Mouse (Mus musculus) cerebellum, adult 2 months (tissue): ENCODE results near the gene Plekha8. TPM values are rescaled to one million over a fixed set of nuclear protein-coding genes. Genes with fewer than 3 reads are reported as not detected.

Experiments used
- DNase-seq, 2 experiments: peaks; one replicate each; pipeline ENCODE4 v3.0.0; 2021
- H3K27ac ChIP-seq: fragments of 200-500 bp; 2 replicates; pipeline ENCODE4 v1.5.1; 2012; ENCODE audit warnings: low read length, control low read depth, inconsistent platforms; ENCODE audit not compliant: insufficient read depth
- H3K27me3 ChIP-seq: fragments of 200-500 bp; 2 replicates; pipeline ENCODE4 v1.6.1; 2012; ENCODE audit warnings: inconsistent platforms, mild to moderate bottlenecking, low read length, moderate library complexity; ENCODE audit not compliant: control insufficient read depth, insufficient read depth
- H3K4me1 ChIP-seq: fragments of 200-500 bp; 2 replicates; pipeline ENCODE4 v1.6.1; 2011; ENCODE audit warnings: low read length; ENCODE audit not compliant: control insufficient read depth, insufficient read depth
- H3K4me3 ChIP-seq: fragments of 200-500 bp; replicated peaks from 2 replicates; pipeline ENCODE3; 2011; ENCODE audit warnings: mild to moderate bottlenecking, low read depth, low read length, control low read depth; ENCODE audit not compliant: insufficient read depth
- CTCF ChIP-seq: fragments of 200-500 bp; IDR thresholded peaks from 2 replicates; pipeline ENCODE4 v1.5.1; 2011; ENCODE audit warnings: low read depth, mild to moderate bottlenecking, control low read depth, low read length, moderate library complexity, borderline replicate concordance; ENCODE audit not compliant: insufficient read depth
- POLR2A ChIP-seq: fragments of 200-500 bp; IDR thresholded peaks from 2 replicates; pipeline ENCODE4 v1.6.1; 2011; ENCODE audit warnings: low read length, control low read depth, borderline replicate concordance; ENCODE audit not compliant: insufficient read depth
- WGBS: fragments of 180-500 bp; shearing (Covaris S2); methylation state at CpG from one replicate; pipeline ENCODE4 v1.1.7; 2018; 5-methylcytosine and 5-hydroxymethylcytosine counted together
- polyA plus RNA-seq: library from polyadenylated mRNA; depleted of rRNA; stranded (reverse); fragments of >200 nt; gene quantifications from 2 replicates; pipeline ENCODE4 v1.2.3, GENCODE M21; 2012

Plekha8 gene
- polyA plus RNA-seq, 1 experiment = 12.1 TPM

GRCm38 (mm10) chr6:54565012-54565411 lies 29.9 kb upstream of the Plekha8 start:
- TF ChIP-seq POLR2A (no peak), CTCF (no peak)
- peak overlapping the region; percentile 96 for H3K27ac ChIP-seq
- peak; percentile 63 to 68 for DNase-seq
- WGBS = 5% methylated on average over 3 of the region's 3 CpGs
- H3K27me3 ChIP-seq = no peaks in the 10 kb centered on the region
- H3K4me3 ChIP-seq = peak overlapping the region; percentile 96
- peaks cover 4% of the 10 kb centered on the region for H3K4me1 ChIP-seq

- Histone ChIP-seq H3K4me3 (peak within 1 kb of the TSS; percentile 96), H3K27ac (peak within 1 kb of the TSS; percentile 96), H3K27me3 (no peaks in the 10 kb centered on the region), H3K4me1 (peaks cover 3% of the 10 kb centered on the region)
- TF ChIP-seq POLR2A = no peak
- TF ChIP-seq CTCF = no peak
- DNase-seq = peak; percentile 81 to 84
- under 1% methylated on average over 60 of the region's 60 CpGs for WGBS
These were observed 29.0 kb upstream of the Plekha8 start, which contains the start of gene Scrn1 for GRCm38 (mm10) chr6:54565665-54566545. Scrn1 (minus strand) TSS chr6:54566489.

GRCm38 (mm10) chr6:54566546-54566919 lies 28.4 kb upstream of the Plekha8 start:
- H3K4me3 ChIP-seq = peak overlapping the region; percentile 96
- H3K27ac ChIP-seq = peak overlapping the region; percentile 96
- DNase-seq = no peak
- WGBS = under 1% methylated on average over 6 of the region's 6 CpGs
- peaks cover 3% of the 10 kb centered on the region for H3K4me1 ChIP-seq
- no peaks in the 10 kb centered on the region for H3K27me3 ChIP-seq
- TF ChIP-seq CTCF = no peak
- TF ChIP-seq POLR2A = no peak

GRCm38 (mm10) chr6:54569776-54570175 lies 25.1 kb upstream of the Plekha8 start:
- H3K4me1 ChIP-seq = no peaks in the 10 kb centered on the region
- H3K27ac ChIP-seq = no peak overlapping the region
- no peaks in the 10 kb centered on the region for H3K27me3 ChIP-seq
- TF ChIP-seq CTCF (no peak), POLR2A (no peak)
- no peak overlapping the region for H3K4me3 ChIP-seq
- WGBS = 71% methylated on average over 7 of the region's 7 CpGs
- no peak for DNase-seq

- Histone ChIP-seq H3K4me1 (no peaks in the 10 kb centered on the region), H3K27me3 (no peaks in the 10 kb centered on the region), H3K27ac (no peak overlapping the region), H3K4me3 (no peak overlapping the region)
- DNase-seq = no peak
- WGBS = 50% methylated on average over 6 of the region's 6 CpGs
- no peak for TF ChIP-seq CTCF
- no peak for TF ChIP-seq POLR2A
These were observed 21.5 kb upstream of the Plekha8 start for GRCm38 (mm10) chr6:54573218-54573955.

GRCm38 (mm10) chr6:54586175-54586574 lies 8.7 kb upstream of the Plekha8 start:
- peak; percentile 40 to 58 for DNase-seq
- TF ChIP-seq POLR2A (no peak), CTCF (peak; percentile 66)
- 10% methylated on average over 2 of the region's 2 CpGs for WGBS

GRCm38 (mm10) chr6:54586911-54587310 lies 8.0 kb upstream of the Plekha8 start:
- 57% methylated on average over 8 of the region's 8 CpGs for WGBS

More at GRCm38 (mm10) chr6:54586175-54586574, 8.7 kb upstream of the Plekha8 start:
- Histone ChIP-seq H3K27me3 (no peaks in the 10 kb centered on the region), H3K27ac (no peak overlapping the region), H3K4me3 (no peak overlapping the region), H3K4me1 (peaks cover 4% of the 10 kb centered on the region; the same call in 1 of the 2 replicates)

GRCm38 (mm10) chr6:54587683-54588082 lies 7.2 kb upstream of the Plekha8 start:
- H3K27me3 ChIP-seq = no peaks in the 10 kb centered on the region
- no peak overlapping the region for H3K27ac ChIP-seq
- H3K4me3 ChIP-seq = no peak overlapping the region
- peaks cover 6% of the 10 kb centered on the region; the same call in 1 of the 2 replicates for H3K4me1 ChIP-seq
- WGBS = 90% methylated on average over 4 of the region's 4 CpGs
- DNase-seq = no peak
- TF ChIP-seq POLR2A (no peak), CTCF (no peak)

More at GRCm38 (mm10) chr6:54586911-54587310, 8.0 kb upstream of the Plekha8 start:
- no peak for DNase-seq
- Histone ChIP-seq H3K4me3 (no peak overlapping the region), H3K27ac (no peak overlapping the region), H3K27me3 (no peaks in the 10 kb centered on the region), H3K4me1 (peaks cover 6% of the 10 kb centered on the region; the same call in 1 of the 2 replicates)
- TF ChIP-seq POLR2A (no peak), CTCF (no peak)
